Mouse (Mus musculus): Measurements from ENCODE around the gene Ankra2. TPM values are rescaled to one million over a fixed set of nuclear protein-coding genes. Genes with fewer than 3 reads are reported as not detected.

The Ankra2 gene
- 10 to 100 TPM; 23.5 to 23.7 TPM for total RNA-seq (2021)

- intact Hi-C loops (cut with DNase I): no loop called here
These were observed at the start of gene Ankra2, which contains the start of gene Utp15 for GRCm38 (mm10) chr13:98262636-98263457. Gene Ankra2 (plus strand): TSS chr13:98263074. Gene Utp15 (minus strand): TSS chr13:98263041.

GRCm38 (mm10) chr13:98222848-98223247 lies 40.0 kb upstream of the Ankra2 start:
- DNase-seq: peak; percentile 37 to 65
- intact Hi-C loops (cut with DNase I): loop anchor here (1.0 kb wide), 1 partner anchor 192 kb away; no protein-coding TSS in a partner anchor

More at GRCm38 (mm10) chr13:98262636-98263457, at the start of gene Ankra2, which contains the start of gene Utp15:
- DNase-seq: peak; percentile 98 to 99

GRCm38 (mm10) chr13:98226225-98226624 lies 36.6 kb upstream of the Ankra2 start:
- intact Hi-C loops (cut with DNase I): no loop called here
- no peak for DNase-seq

- intact Hi-C loops (cut with DNase I): no loop called here
- DNase-seq: no peak
These were observed 32.4 kb upstream of the Ankra2 start for GRCm38 (mm10) chr13:98230511-98230910.

GRCm38 (mm10) chr13:98235451-98235850 lies 27.4 kb upstream of the Ankra2 start:
- DNase-seq: no peak
- intact Hi-C loops (cut with DNase I): no loop called here

- intact Hi-C loops (cut with DNase I): loop anchor here (1.0 to 10.0 kb wide), 2 partner anchors 209 to 1005 kb away; no protein-coding TSS in a partner anchor
- peak; percentile 74 to 83 for DNase-seq
These were observed 22.8 kb upstream of the Ankra2 start for GRCm38 (mm10) chr13:98239978-98240641.

- intact Hi-C loops (cut with DNase I): loop anchor here (10.0 kb wide), 1 partner anchor 1007 kb away; no protein-coding TSS in a partner anchor
- no peak for DNase-seq
These were observed 21.2 kb upstream of the Ankra2 start for GRCm38 (mm10) chr13:98241531-98242282.

GRCm38 (mm10) chr13:98244571-98245350 lies 18.1 kb upstream of the Ankra2 start:
- DNase-seq: peak; percentile 20 to 38
- intact Hi-C loops (cut with DNase I): loop anchor here (10.0 kb wide), 1 partner anchor 1010 kb away; no protein-coding TSS in a partner anchor

GRCm38 (mm10) chr13:98245386-98245785 lies 17.5 kb upstream of the Ankra2 start:
- intact Hi-C loops (cut with DNase I): loop anchor here (10.0 kb wide), 1 partner anchor 1011 kb away; no protein-coding TSS in a partner anchor
- DNase-seq: no peak

GRCm38 (mm10) chr13:98249594-98249993 lies 13.3 kb upstream of the Ankra2 start:
- intact Hi-C loops (cut with DNase I): loop anchor here (10.0 kb wide), 1 partner anchor 1015 kb away; no protein-coding TSS in a partner anchor

GRCm38 (mm10) chr13:98254921-98255320 lies 8.0 kb upstream of the Ankra2 start:
- intact Hi-C loops (cut with DNase I): no loop called here
- DNase-seq: no peak

More at GRCm38 (mm10) chr13:98249594-98249993, 13.3 kb upstream of the Ankra2 start:
- DNase-seq: no peak

- intact Hi-C loops (cut with DNase I): no loop called here
- no peak for DNase-seq
These were observed 649 bp downstream of the Ankra2 start for GRCm38 (mm10) chr13:98263458-98263987.

- intact Hi-C loops (cut with DNase I): no loop called here
- no peak for DNase-seq
These were observed 1.2 kb downstream of the Ankra2 start for GRCm38 (mm10) chr13:98264111-98264510.

- DNase-seq: no peak
- intact Hi-C loops (cut with DNase I): no loop called here
These were observed 11.1 kb downstream of the Ankra2 start for GRCm38 (mm10) chr13:98274023-98274422.

- peak; percentile 33 to 55 for DNase-seq
- intact Hi-C loops (cut with DNase I): no loop called here
These were observed 12.8 kb downstream of the Ankra2 start for GRCm38 (mm10) chr13:98275646-98276045.

- intact Hi-C loops (cut with DNase I): no loop called here
- DNase-seq: no peak
These were observed 13.4 kb downstream of the Ankra2 start for GRCm38 (mm10) chr13:98276253-98276652.

GRCm38 (mm10) chr13:98277501-98277900 lies 14.6 kb downstream of the Ankra2 start:
- no peak for DNase-seq
- intact Hi-C loops (cut with DNase I): no loop called here

- DNase-seq: no peak
- intact Hi-C loops (cut with DNase I): no loop called here
These were observed 16.8 kb downstream of the Ankra2 start, which contains the start of gene Gm21976 for GRCm38 (mm10) chr13:98279686-98280085. Gene Gm21976 (plus strand): TSS chr13:98279887.

- intact Hi-C loops (cut with DNase I): no loop called here
- no peak for DNase-seq
These were observed 18.2 kb downstream of the Ankra2 start for GRCm38 (mm10) chr13:98280990-98281650.

Data from heart, postnatal 10 days (tissue).